Mouse (Mus musculus) midbrain, embryonic 11.5 days (tissue): ENCODE measurements around the gene Mttp. TPM values are rescaled to one million over a fixed set of nuclear protein-coding genes. Genes with fewer than 3 reads are reported as not detected.

Experiments
- ATAC-seq: fragments of 200-750 bp; cut with Nextera tagmentation; 2 replicates; pipeline ENCODE4 v1.8.0; 2017; ENCODE audit warnings: moderate TSS enrichment, moderate library complexity; ENCODE audit not compliant: low FRiP score
- DNase-seq: peaks from one replicate; pipeline ENCODE4 v3.0.0; 2015; ENCODE audit warnings: low spot score; ENCODE audit errors: missing footprints
- H3K27ac ChIP-seq: fragments of 300-500 bp; sonication (generic); 2 replicates; pipeline ENCODE4 v1.5.1; 2014; ENCODE audit warnings: low read depth, low read length
- H3K27me3 ChIP-seq: fragments of 300-500 bp; sonication (generic); 2 replicates; pipeline ENCODE4 v1.6.1; 2014; ENCODE audit warnings: mild to moderate bottlenecking, low read length, moderate library complexity, mixed read lengths; ENCODE audit not compliant: control insufficient read depth, insufficient read depth
- H3K36me3 ChIP-seq: fragments of 300-500 bp; sonication (generic); 2 replicates; pipeline ENCODE4 v1.6.1; 2014; ENCODE audit warnings: mild to moderate bottlenecking, low read length, moderate library complexity, mixed read lengths; ENCODE audit not compliant: control insufficient read depth, insufficient read depth
- H3K4me1 ChIP-seq: fragments of 300-500 bp; sonication (generic); 2 replicates; pipeline ENCODE4 v1.6.1; 2014; ENCODE audit warnings: low read length; ENCODE audit not compliant: control insufficient read depth, insufficient read depth
- H3K4me2 ChIP-seq: fragments of 300-500 bp; sonication (generic); 2 replicates; pipeline ENCODE4 v1.6.1; 2014; ENCODE audit warnings: mild to moderate bottlenecking, moderate library complexity
- H3K4me3 ChIP-seq: fragments of 300-500 bp; sonication (generic); 2 replicates; pipeline ENCODE4 v1.5.1; 2014; ENCODE audit warnings: low read depth, low read length
- H3K9ac ChIP-seq: fragments of 300-500 bp; sonication (generic); 2 replicates; pipeline ENCODE4 v1.6.1; 2014; ENCODE audit warnings: low read length
- H3K9me3 ChIP-seq: fragments of 300-500 bp; sonication (generic); 2 replicates; pipeline ENCODE4 v1.6.1; 2016; ENCODE audit warnings: low read length; ENCODE audit not compliant: control insufficient read depth
- WGBS: fragments of 180-500 bp; shearing (Covaris S2); extraction: QIAGEN DNeasy Blood & Tissue Kit; methylation state at CpG from one replicate; pipeline ENCODE4 v1.1.7; 2014; 5-methylcytosine and 5-hydroxymethylcytosine counted together
- polyA plus RNA-seq: library from polyadenylated mRNA; unstranded; fragments of >200 nt; fragmentation: Nextera tagmentation; extraction: Ambion mirVana; gene quantifications from 2 replicates; pipeline ENCODE4 v1.2.1, GENCODE M21; 2014

Gene Mttp
- 10.0 and 10.7 TPM in 2 replicates for polyA plus RNA-seq

DNA sequence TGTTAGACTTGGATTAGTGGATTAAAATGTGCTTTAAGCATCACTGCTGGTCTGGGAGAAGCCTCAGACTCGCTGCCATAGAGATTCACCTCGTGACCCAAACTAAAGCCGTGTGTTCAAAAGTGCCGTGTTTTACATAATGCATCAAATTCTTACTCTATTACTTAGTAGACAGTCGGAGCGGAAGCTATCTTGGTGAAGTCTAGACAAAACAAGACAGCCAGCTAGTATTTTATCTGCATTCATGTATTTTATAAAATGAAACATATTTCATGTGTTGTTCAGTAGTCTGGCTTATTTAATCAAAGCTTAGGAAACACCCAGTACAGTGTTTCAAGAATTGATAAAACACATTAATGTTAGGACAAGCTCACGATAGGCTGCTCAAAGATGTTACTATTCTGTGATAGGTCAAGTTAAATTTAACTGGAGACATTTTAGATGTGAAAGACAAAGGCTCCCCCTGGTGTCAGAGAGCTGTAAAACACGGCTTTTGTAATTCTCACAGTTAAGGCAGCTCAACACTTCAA, at the start of gene Mttp:
TSS of gene Mttp (minus strand) at position 327 of the 530 bp plus-strand sequence.
- peaks cover 5% of the 10 kb centered on the region; the same call in 1 of the 2 replicates for H3K36me3 ChIP-seq
- H3K4me2 ChIP-seq, result peak within 1 kb of the TSS; percentile 62
- H3K27ac ChIP-seq, result peak within 1 kb of the TSS; percentile 98
- 4% methylated on average over 8 of the region's 8 CpGs for WGBS
- H3K9ac ChIP-seq, result peak within 1 kb of the TSS; percentile 82
- DNase-seq, result peak; percentile 99
- H3K4me3 ChIP-seq, result peak within 1 kb of the TSS; percentile 38
- no peaks in the 10 kb centered on the region for H3K27me3 ChIP-seq
- ATAC-seq, result peak; percentile 24; the same call in 1 of the 2 replicates
- no peaks in the 10 kb centered on the region for H3K4me1 ChIP-seq
- no peaks in the 10 kb centered on the region for H3K9me3 ChIP-seq

DNA sequence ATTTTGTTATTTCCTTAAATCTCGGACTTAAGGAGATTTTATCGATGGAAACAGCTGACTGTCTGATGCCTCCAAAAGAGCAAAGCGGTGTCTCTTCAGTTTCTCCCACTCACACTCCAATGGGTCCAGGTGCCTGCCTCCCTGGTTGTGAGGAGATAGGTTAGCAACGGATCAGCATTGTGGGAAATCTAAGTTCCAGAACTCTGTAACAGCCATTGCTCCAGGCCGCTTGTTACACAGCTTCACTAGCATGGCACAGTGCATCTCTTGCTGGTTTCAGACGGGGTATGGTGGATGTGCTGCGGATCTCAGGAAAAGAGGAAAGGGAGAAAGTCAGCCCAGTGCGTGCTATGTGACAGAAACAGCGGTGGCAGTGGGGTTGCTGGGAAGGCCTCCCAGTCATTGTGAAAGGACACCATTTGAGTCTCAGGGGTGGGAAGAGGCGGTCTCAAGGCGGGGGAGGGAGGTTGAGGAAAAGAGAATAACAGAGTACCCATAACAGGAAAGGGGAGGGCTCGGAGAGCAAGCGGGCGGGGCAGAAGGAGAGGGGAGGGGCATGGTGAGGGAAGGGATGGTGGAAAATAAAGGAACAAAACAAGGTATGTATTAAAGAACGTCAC, 49.0 kb upstream of the Mttp start, which contains the start of gene 4930579F01Rik:
TSS of gene 4930579F01Rik (minus strand) at position 143 of the 620 bp plus-strand sequence.
- H3K27me3 ChIP-seq, result no peaks in the 10 kb centered on the region
- DNase-seq, result peak; percentile 76
- no peaks in the 10 kb centered on the region for H3K9me3 ChIP-seq
- H3K9ac ChIP-seq, result no peak within 1 kb of the TSS
- no peak within 1 kb of the TSS for H3K4me2 ChIP-seq
- WGBS, result 78% methylated on average over 15 of the region's 15 CpGs
- H3K36me3 ChIP-seq, result no peaks in the 10 kb centered on the region
- no peak within 1 kb of the TSS for H3K27ac ChIP-seq
- ATAC-seq, result no peak
- H3K4me3 ChIP-seq, result no peak within 1 kb of the TSS
- H3K4me1 ChIP-seq, result no peaks in the 10 kb centered on the region; the same call in 1 of the 2 replicates

DNA sequence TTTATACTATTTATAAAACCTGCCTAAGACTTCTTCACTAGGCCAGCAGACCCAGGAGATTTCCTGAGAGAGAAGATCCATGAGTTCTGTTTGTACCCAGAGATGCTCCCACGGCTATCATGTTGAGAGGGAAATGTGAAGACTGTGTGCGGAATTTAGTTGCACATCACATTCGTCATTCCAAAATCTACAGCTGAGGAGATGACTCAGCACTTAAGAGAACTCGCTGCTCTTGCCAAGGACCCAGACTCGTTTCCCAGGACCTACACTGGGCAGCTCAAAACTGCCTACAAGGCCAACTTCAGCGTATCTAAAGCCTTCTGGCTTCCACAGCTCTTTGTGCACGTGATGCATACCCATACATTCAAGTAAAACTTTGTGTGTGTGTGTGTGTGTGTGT, 47.5 kb upstream of the Mttp start:
- Histone ChIP-seq H3K9me3 (no peaks in the 10 kb centered on the region), H3K9ac (no peak overlapping the region), H3K27me3 (no peaks in the 10 kb centered on the region), H3K4me3 (no peak overlapping the region), H3K36me3 (no peaks in the 10 kb centered on the region), H3K4me2 (no peak overlapping the region), H3K27ac (no peak overlapping the region), H3K4me1 (no peaks in the 10 kb centered on the region)
- no peak for DNase-seq
- 88% methylated on average over 7 of the region's 7 CpGs for WGBS
- ATAC-seq, result no peak

DNA sequence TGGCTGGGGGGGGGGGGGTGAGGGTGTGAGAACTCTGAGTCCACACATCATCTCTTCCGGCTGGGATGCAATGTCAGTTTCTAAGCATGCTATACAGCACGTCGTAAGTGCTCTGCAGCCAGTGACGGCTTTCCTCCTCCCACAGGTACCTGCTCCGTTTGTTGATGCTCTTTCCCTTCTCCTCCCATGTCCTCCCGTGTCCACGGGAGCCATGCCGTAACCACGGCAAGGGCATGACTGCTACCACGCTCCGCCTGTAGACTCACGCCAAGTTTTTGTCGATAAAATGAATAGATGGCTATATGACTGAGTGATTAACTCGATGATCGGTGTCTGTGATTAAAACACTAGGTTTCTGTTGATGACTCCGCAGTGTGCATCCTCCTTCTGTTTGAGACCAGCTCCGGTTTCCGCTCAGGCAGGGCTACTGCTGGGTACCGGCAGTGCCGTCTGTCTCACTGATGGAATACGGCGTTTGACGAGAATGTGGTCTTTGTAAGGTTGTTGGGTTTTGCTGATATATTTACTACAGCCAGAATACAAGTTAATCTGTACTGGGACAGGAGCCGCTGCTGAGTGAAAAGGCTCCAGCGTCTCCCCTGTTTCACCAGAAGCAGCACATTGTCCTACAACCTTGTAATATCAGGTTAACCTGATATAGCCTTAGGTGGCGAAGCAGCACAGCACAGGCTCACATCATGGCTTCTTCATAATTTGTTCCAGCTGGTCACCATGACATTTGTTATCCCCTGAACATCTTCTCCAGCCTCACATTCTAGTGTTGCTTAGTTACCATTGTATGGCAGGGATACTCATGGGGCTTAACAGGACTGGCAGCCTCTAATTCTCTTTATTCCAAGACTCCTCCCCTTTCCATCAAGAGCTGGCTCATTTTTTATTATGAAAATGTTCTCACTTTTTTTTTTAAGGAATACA, 41.5 kb upstream of the Mttp start:
- Histone ChIP-seq H3K4me2 (no peak overlapping the region), H3K27ac (no peak overlapping the region), H3K36me3 (no peaks in the 10 kb centered on the region), H3K4me3 (no peak overlapping the region), H3K9me3 (no peaks in the 10 kb centered on the region), H3K4me1 (peaks cover 3% of the 10 kb centered on the region; the same call in 1 of the 2 replicates), H3K9ac (no peak overlapping the region), H3K27me3 (no peaks in the 10 kb centered on the region)
- 88% methylated on average over 26 of the region's 26 CpGs for WGBS
- ATAC-seq, result peak; percentile 76
- DNase-seq, result no peak

DNA sequence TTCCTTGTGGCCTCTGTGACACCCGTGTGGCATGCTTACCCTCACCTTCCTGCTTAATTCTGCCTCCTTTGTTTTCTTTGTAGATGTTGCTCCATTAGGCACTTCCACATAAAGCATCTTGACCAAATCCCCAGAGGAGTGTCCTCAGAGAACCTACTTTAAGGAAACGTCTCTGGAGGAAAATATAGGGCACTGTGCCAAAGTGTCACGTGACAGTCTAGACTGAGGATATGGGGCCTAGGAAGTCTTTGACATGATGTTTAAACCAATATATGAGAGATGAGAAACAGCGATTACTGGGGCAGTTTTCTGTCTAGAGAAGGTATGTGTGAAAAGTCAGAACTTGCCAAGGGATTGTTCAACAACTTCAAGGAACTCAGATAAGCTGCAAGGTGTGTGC, 40.5 kb upstream of the Mttp start:
- Histone ChIP-seq H3K27ac (no peak overlapping the region), H3K4me2 (no peak overlapping the region), H3K9ac (no peak overlapping the region), H3K9me3 (no peaks in the 10 kb centered on the region), H3K36me3 (no peaks in the 10 kb centered on the region), H3K27me3 (no peaks in the 10 kb centered on the region), H3K4me3 (no peak overlapping the region), H3K4me1 (peaks cover 3% of the 10 kb centered on the region; the same call in 1 of the 2 replicates)
- 87% methylated on average over 4 of the region's 4 CpGs for WGBS
- ATAC-seq, result no peak
- no peak for DNase-seq

DNA sequence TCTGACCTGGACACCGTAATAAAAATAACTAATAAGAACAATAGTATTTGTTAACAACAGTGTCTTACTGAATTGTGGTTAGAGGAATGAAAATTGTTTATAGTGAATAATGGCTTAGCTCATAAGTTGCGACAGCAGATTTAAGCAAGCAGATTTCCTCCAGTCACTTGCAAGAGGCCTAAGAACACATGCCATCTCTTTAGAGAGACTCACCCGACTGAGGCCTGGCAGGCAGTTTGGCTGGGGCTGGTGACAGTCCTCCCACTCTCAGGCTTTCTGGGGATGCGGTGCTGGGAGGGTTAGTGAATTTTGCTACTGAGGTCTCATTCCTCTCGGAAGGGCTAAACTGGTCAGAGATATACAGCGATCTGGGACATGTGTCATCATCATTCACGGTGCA, 38.6 kb upstream of the Mttp start:
- Histone ChIP-seq H3K4me3 (no peak overlapping the region), H3K4me1 (peaks cover 3% of the 10 kb centered on the region; the same call in 1 of the 2 replicates), H3K4me2 (no peak overlapping the region), H3K27ac (no peak overlapping the region), H3K27me3 (no peaks in the 10 kb centered on the region), H3K36me3 (no peaks in the 10 kb centered on the region), H3K9me3 (no peaks in the 10 kb centered on the region), H3K9ac (no peak overlapping the region)
- DNase-seq (no peak), ATAC-seq (no peak)
- WGBS, result 90% methylated on average over 7 of the region's 7 CpGs

DNA sequence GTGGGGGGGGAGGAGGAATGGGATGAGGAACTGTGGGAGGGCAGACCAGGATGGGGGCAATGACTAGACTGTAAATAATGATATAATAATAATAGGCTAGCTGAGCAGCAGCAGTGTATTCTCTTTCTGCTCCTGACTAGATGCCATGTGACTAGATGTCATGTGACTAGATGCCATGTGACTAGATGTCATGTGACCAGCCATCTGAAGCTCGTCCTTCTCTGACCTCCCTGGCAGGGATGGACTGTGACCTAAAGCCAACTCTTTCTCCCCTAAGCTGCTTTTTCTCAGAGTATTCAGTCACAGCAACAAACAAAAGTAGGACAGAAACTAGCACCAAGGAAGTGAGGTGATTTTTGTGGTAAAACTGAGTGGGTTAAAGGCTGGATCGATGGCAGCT, 37.3 kb upstream of the Mttp start:
- Histone ChIP-seq H3K27ac (no peak overlapping the region), H3K27me3 (no peaks in the 10 kb centered on the region), H3K9ac (no peak overlapping the region), H3K4me3 (no peak overlapping the region), H3K9me3 (no peaks in the 10 kb centered on the region), H3K36me3 (no peaks in the 10 kb centered on the region), H3K4me2 (no peak overlapping the region), H3K4me1 (peaks cover 3% of the 10 kb centered on the region; the same call in 1 of the 2 replicates)
- ATAC-seq, result no peak
- no peak for DNase-seq
- 93% methylated on average over 2 of the region's 2 CpGs for WGBS

DNA sequence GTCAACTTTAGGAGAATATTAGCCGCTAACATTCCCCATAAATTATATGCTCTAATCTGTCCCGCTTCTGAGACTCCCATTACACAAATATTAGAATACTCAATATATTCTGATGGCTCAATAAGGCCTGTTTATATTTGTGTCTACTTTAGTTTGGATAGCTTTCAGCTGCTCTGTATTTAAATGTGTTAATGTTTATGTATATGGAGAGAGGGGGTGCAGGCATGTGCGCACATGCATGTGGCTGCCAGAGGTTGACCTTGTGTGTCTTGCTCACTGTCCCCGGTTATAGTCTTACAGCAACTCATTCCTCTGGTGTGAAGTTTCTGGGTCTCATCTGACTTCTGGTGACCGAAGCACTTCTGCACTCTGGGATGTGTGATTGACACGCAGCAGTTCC, 30.8 kb upstream of the Mttp start:
- ATAC-seq (no peak), DNase-seq (no peak)
- H3K27me3 ChIP-seq, result no peaks in the 10 kb centered on the region
- WGBS, result 92% methylated on average over 6 of the region's 6 CpGs
- H3K4me1 ChIP-seq, result no peaks in the 10 kb centered on the region
- no peak overlapping the region for H3K4me3 ChIP-seq
- H3K9me3 ChIP-seq, result no peaks in the 10 kb centered on the region
- H3K4me2 ChIP-seq, result no peak overlapping the region
- H3K36me3 ChIP-seq, result no peaks in the 10 kb centered on the region
- no peak overlapping the region for H3K27ac ChIP-seq
- no peak overlapping the region for H3K9ac ChIP-seq

DNA sequence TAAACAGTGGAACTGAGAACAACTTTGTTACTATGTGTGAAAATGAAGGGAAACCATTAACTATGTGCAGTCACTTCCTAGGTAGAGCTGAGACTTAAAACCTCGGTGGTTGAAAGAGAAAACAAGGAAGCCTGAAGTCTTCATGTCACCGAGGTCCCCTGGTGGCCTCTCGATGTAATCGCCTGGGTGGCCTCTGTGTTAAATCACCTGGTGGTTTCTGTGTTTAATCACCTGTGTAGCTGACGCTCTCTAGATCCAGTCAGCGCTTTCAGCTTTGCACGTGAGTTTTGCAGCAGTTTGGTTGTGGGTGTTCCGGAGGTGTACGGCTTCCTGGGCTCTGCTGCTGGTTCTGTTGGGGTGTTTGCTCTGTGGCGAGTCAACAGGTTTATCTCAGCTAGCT, 28.5 kb upstream of the Mttp start:
- 81% methylated on average over 10 of the region's 10 CpGs for WGBS
- Histone ChIP-seq H3K9ac (no peak overlapping the region), H3K27ac (no peak overlapping the region), H3K9me3 (no peaks in the 10 kb centered on the region), H3K4me3 (no peak overlapping the region), H3K36me3 (no peaks in the 10 kb centered on the region), H3K4me1 (no peaks in the 10 kb centered on the region), H3K4me2 (no peak overlapping the region), H3K27me3 (no peaks in the 10 kb centered on the region)
- ATAC-seq (no peak), DNase-seq (no peak)
